Mouse (Mus musculus): ENCODE measurements around the gene Syn3. TPM values are rescaled to one million over a fixed set of nuclear protein-coding genes. Genes with fewer than 3 reads are reported as not detected.

The Syn3 gene
- polyA plus RNA-seq, 1 experiment from 2014 or later: 24.8 TPM

DNA sequence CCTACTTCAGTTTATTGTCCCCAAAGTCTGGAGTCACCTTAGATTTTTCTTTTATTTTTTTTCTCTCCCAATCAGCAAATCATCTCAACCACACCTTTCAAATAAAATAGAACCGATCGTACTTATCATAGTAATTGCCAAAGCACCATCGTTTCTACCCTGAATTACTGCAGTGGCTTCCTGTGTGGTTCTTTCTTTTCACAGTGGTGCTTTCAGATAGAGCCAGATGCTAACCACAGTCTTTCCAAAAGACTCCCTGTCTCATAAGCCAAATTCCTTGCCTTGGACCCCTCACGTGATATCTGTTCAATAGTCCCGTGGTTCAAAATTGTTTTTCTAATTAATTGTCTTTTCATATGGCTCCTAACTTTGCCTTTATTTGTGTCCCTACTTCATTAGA is 221.4 kb downstream of the Syn3 start:
- Histone ChIP-seq H3K27ac (ENCODE audit: low read length) (no peak overlapping the region), H3K27me3 (replicated peaks; ENCODE audit: control insufficient read depth, insufficient read depth, low read length) (no peaks in the 10 kb centered on the region), H3K4me1 (replicated peaks; ENCODE audit: control insufficient read depth, insufficient read depth, low read length) (no peaks in the 10 kb centered on the region), H3K9me3 (ENCODE audit: control insufficient read depth, low read length) (no peaks in the 10 kb centered on the region), H3K4me2 (ENCODE audit: low read length) (no peak overlapping the region), H3K4me3 (replicated peaks; ENCODE audit: low read length) (no peak overlapping the region), H3K9ac (replicated peaks; ENCODE audit: low read depth, low read length) (no peak overlapping the region), H3K36me3 (ENCODE audit: control insufficient read depth, insufficient read depth) (no peaks in the 10 kb centered on the region)
- no peak for ATAC-seq
- 84% methylated on average over 5 of the region's 5 CpGs for WGBS

DNA sequence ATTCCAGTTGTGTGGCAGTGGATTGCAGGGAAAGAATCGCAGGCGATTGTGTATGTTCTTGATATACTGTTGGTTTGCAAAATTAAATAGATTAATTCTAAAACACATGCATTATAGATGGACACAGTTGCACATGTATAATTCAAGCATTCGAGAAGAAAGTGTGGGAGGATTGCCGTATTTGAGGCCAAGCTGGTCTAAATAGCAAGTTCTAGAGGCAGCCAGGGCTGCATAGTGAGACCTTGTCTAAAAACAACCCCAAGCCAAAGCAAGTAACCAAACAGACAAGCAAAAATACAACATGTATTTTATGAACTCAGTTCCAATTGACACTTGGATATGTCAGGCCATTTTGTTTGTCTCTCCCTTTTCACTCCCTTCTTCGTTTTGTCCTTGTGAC is 223.1 kb downstream of the Syn3 start:
- H3K4me2 ChIP-seq (ENCODE audit: low read length): no peak overlapping the region
- H3K9me3 ChIP-seq (ENCODE audit: control insufficient read depth, low read length): no peaks in the 10 kb centered on the region
- no peak overlapping the region for H3K4me3 ChIP-seq (replicated peaks; ENCODE audit: low read length)
- no peak for ATAC-seq
- H3K9ac ChIP-seq (replicated peaks; ENCODE audit: low read depth, low read length): no peak overlapping the region
- H3K27me3 ChIP-seq (replicated peaks; ENCODE audit: control insufficient read depth, insufficient read depth, low read length): no peaks in the 10 kb centered on the region
- H3K4me1 ChIP-seq (replicated peaks; ENCODE audit: control insufficient read depth, insufficient read depth, low read length): no peaks in the 10 kb centered on the region
- no peak overlapping the region for H3K27ac ChIP-seq (ENCODE audit: low read length)
- H3K36me3 ChIP-seq (ENCODE audit: control insufficient read depth, insufficient read depth): no peaks in the 10 kb centered on the region
- WGBS: 89% methylated on average over 5 of the region's 5 CpGs

DNA sequence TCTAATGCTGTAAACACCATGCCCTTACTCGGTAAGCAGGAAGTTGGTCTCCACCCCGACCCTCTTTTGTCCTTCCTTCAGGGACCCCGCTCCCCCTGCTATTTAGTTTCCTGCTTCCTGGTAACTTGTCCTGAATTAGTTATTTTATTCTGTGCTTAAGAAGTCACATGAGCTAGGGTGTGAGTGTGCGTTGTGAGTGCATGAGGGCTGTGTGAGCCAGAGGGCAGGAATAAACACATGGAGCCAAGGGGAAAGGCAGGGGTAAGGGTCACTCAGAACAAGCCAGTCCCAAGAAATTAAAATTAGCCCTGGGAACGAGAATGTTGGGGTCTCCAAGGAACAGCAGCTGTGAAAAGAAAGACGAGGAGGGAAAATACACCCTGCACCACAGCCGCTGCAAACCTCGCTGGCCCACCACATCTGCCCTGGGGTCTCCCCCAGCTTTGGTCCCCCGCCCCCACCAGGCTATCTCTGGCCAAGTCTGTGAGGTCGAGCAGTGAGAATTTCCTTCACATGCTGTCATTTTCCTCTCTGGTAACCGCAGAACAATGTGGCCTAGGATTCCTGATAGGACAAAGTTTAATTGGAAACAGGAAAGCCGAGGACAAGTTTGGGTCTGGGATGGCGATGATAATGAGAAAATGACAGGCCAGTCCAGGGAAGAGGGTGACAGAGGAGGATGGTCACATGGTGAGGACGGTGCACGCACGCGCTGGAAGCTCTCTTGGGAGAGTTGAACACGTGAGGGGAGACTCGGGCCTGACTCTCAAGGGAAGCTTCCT is 225.1 kb downstream of the Syn3 start:
- Histone ChIP-seq H3K9ac (replicated peaks; ENCODE audit: low read depth, low read length) (no peak overlapping the region), H3K4me3 (replicated peaks; ENCODE audit: low read length) (no peak overlapping the region), H3K4me2 (ENCODE audit: low read length) (no peak overlapping the region), H3K36me3 (ENCODE audit: control insufficient read depth, insufficient read depth) (no peaks in the 10 kb centered on the region), H3K27ac (ENCODE audit: low read length) (no peak overlapping the region), H3K9me3 (ENCODE audit: control insufficient read depth, low read length) (no peaks in the 10 kb centered on the region), H3K27me3 (replicated peaks; ENCODE audit: control insufficient read depth, insufficient read depth, low read length) (no peaks in the 10 kb centered on the region), H3K4me1 (replicated peaks; ENCODE audit: control insufficient read depth, insufficient read depth, low read length) (no peaks in the 10 kb centered on the region)
- no peak for ATAC-seq
- 83% methylated on average over 19 of the region's 19 CpGs for WGBS

DNA sequence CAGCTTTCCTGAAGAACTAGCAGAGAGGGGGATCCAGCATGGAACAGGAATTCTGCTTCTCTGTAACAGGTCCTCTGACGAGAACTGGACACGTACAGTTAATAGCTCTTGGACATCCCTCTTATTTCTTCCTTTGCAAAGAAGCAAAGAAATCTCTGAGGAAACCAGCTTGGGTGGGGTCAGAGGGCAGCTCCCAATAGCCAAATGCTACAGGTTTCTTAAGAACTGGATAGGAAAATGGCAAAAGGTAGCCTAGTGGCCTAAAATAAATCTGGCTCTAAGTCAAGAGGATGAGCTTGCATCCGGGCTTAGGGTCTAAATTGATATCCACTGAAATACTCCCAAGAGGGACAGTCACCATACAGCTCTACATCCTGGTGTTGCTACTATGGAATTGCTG is 225.9 kb downstream of the Syn3 start:
- no peaks in the 10 kb centered on the region for H3K36me3 ChIP-seq (ENCODE audit: control insufficient read depth, insufficient read depth)
- no peak overlapping the region for H3K4me2 ChIP-seq (ENCODE audit: low read length)
- H3K4me1 ChIP-seq (replicated peaks; ENCODE audit: control insufficient read depth, insufficient read depth, low read length): no peaks in the 10 kb centered on the region
- no peak overlapping the region for H3K4me3 ChIP-seq (replicated peaks; ENCODE audit: low read length)
- ATAC-seq: no peak
- H3K27ac ChIP-seq (ENCODE audit: low read length): no peak overlapping the region
- no peak overlapping the region for H3K9ac ChIP-seq (replicated peaks; ENCODE audit: low read depth, low read length)
- WGBS: 85% methylated on average over 3 of the region's 3 CpGs
- no peaks in the 10 kb centered on the region for H3K27me3 ChIP-seq (replicated peaks; ENCODE audit: control insufficient read depth, insufficient read depth, low read length)
- H3K9me3 ChIP-seq (ENCODE audit: control insufficient read depth, low read length): no peaks in the 10 kb centered on the region

DNA sequence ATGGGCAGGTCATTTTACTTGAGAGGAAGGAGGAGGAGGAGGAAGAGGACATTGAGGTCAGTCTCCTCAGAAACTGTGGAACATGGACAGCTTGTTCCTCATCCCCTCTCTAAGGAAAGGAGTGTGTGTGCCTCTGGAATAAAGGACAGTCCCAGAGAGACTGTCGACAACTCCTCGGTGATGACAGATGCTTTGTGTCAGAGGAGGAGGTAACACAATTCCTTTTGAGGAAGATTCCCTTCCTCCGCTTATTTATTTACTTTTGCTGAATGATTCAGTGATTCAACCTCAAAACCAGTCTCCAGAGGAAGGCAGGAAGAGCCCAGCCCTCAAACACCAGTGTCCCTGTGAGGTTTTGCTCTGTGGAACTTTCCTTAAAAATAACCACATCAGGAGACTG is 228.4 kb downstream of the Syn3 start:
- H3K4me3 ChIP-seq (replicated peaks; ENCODE audit: low read length): no peak overlapping the region
- no peaks in the 10 kb centered on the region for H3K27me3 ChIP-seq (replicated peaks; ENCODE audit: control insufficient read depth, insufficient read depth, low read length)
- H3K4me1 ChIP-seq (replicated peaks; ENCODE audit: control insufficient read depth, insufficient read depth, low read length): no peaks in the 10 kb centered on the region
- H3K9ac ChIP-seq (replicated peaks; ENCODE audit: low read depth, low read length): no peak overlapping the region
- ATAC-seq: no peak
- no peak overlapping the region for H3K27ac ChIP-seq (ENCODE audit: low read length)
- no peak overlapping the region for H3K4me2 ChIP-seq (ENCODE audit: low read length)
- H3K9me3 ChIP-seq (ENCODE audit: control insufficient read depth, low read length): no peaks in the 10 kb centered on the region
- 93% methylated on average over 3 of the region's 3 CpGs for WGBS
- H3K36me3 ChIP-seq (ENCODE audit: control insufficient read depth, insufficient read depth): no peaks in the 10 kb centered on the region

DNA sequence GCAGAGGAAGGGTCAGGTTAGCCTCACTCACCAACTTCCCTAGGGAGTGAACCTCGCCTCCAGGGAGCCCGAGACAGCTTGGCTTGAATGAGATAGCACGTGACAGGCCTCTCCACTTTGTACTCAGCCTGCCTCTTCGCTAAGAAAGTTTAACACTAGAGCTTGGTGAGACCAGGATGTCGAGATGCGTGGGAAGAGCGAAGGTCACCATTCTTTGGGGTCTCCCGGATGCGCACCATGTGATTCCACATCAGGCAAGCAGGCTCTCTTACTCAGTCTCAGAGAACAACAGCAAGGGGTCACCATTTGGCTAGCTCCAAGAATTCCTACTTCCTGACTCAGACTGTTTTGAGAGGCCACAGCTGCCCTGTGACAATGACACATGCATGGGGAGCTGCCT is 234.1 kb downstream of the Syn3 start:
- ATAC-seq: no peak
- H3K4me1 ChIP-seq (replicated peaks; ENCODE audit: control insufficient read depth, insufficient read depth, low read length): no peaks in the 10 kb centered on the region
- no peaks in the 10 kb centered on the region for H3K27me3 ChIP-seq (replicated peaks; ENCODE audit: control insufficient read depth, insufficient read depth, low read length)
- H3K27ac ChIP-seq (ENCODE audit: low read length): no peak overlapping the region
- H3K4me3 ChIP-seq (replicated peaks; ENCODE audit: low read length): no peak overlapping the region
- WGBS: 88% methylated on average over 9 of the region's 9 CpGs
- peaks cover 2% of the 10 kb centered on the region; the same call in 1 of the 2 replicates for H3K9me3 ChIP-seq (ENCODE audit: control insufficient read depth, low read length)
- no peak overlapping the region for H3K4me2 ChIP-seq (ENCODE audit: low read length)
- H3K9ac ChIP-seq (replicated peaks; ENCODE audit: low read depth, low read length): no peak overlapping the region
- H3K36me3 ChIP-seq (ENCODE audit: control insufficient read depth, insufficient read depth): no peaks in the 10 kb centered on the region

DNA sequence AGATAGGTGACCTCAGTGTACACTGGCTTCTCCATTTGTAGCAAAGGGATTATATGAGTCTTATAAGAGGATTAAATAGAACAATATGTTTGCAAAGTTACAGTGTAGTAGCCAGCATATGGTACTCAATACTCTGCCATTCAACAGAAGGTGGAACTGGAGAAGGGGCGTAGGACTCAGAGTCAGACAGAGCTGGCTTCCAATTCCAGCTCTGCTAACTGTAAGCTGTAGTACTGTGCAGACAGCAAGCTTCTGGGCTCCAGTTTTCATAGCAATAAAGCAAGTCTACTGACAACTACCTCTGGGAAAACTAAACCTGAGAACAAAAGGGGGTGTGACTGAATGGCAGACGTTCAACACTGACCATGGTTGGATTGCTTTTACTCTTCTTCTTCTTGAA is 237.0 kb downstream of the Syn3 start:
- Histone ChIP-seq H3K4me3 (replicated peaks; ENCODE audit: low read length) (no peak overlapping the region), H3K9me3 (ENCODE audit: control insufficient read depth, low read length) (peaks cover 2% of the 10 kb centered on the region; the same call in 1 of the 2 replicates), H3K36me3 (ENCODE audit: control insufficient read depth, insufficient read depth) (no peaks in the 10 kb centered on the region), H3K9ac (replicated peaks; ENCODE audit: low read depth, low read length) (no peak overlapping the region), H3K27me3 (replicated peaks; ENCODE audit: control insufficient read depth, insufficient read depth, low read length) (no peaks in the 10 kb centered on the region), H3K4me1 (replicated peaks; ENCODE audit: control insufficient read depth, insufficient read depth, low read length) (no peaks in the 10 kb centered on the region), H3K4me2 (ENCODE audit: low read length) (no peak overlapping the region), H3K27ac (ENCODE audit: low read length) (no peak overlapping the region)
- WGBS: 73% methylated on average over 2 of the region's 2 CpGs
- ATAC-seq: no peak

DNA sequence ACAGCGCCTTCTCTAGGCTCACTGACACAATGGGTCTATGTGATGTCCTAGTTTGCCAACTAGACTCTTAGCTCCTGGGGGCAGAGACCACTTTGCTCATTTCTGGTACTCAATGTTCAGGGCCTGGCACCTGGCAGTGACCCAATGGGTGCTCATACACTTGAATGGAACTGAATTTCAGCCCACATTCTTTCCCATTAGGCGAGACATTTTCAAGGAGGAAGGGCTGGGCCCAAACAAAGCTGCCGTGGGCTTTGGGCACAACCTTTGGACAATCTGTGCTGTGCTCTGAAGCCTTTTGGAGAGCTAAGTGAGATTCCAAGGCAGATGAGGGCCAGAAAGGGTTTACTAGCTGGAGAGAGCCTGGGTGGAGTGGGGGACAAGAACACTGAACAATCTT is 239.7 kb downstream of the Syn3 start:
- 63% methylated on average over 3 of the region's 3 CpGs for WGBS
- ATAC-seq: no peak

DNA sequence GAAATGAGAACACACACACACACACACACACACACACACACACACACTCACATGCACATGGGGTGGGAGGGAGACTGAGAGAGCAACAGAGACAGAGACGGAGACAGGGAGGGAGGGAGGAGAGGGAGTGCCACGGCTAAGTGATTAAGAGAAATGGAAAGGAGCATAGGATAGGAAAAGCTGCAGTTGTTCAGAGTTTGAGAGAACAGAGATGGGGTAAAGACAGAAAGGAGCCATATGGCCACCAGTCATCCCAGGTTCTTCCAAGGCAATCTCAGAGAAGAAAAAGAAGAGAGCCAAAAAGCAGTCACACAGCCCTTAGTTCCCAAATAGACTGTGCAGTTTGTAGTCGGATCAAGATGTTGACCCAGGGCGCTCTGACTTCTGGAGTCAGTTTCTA is 240.7 kb downstream of the Syn3 start:
- Histone ChIP-seq H3K4me3 (replicated peaks; ENCODE audit: low read length) (no peak overlapping the region), H3K27ac (ENCODE audit: low read length) (no peak overlapping the region), H3K36me3 (ENCODE audit: control insufficient read depth, insufficient read depth) (no peaks in the 10 kb centered on the region), H3K4me1 (replicated peaks; ENCODE audit: control insufficient read depth, insufficient read depth, low read length) (peaks cover 4% of the 10 kb centered on the region), H3K27me3 (replicated peaks; ENCODE audit: control insufficient read depth, insufficient read depth, low read length) (no peaks in the 10 kb centered on the region), H3K9me3 (ENCODE audit: control insufficient read depth, low read length) (peaks cover 2% of the 10 kb centered on the region; the same call in 1 of the 2 replicates), H3K9ac (replicated peaks; ENCODE audit: low read depth, low read length) (no peak overlapping the region), H3K4me2 (ENCODE audit: low read length) (no peak overlapping the region)
- no peak for ATAC-seq
- 79% methylated on average over 4 of the region's 4 CpGs for WGBS

More for the DNA sequence above, 239.7 kb downstream of the Syn3 start:
- no peak overlapping the region for H3K4me3 ChIP-seq (replicated peaks; ENCODE audit: low read length)
- H3K9ac ChIP-seq (replicated peaks; ENCODE audit: low read depth, low read length): no peak overlapping the region
- H3K9me3 ChIP-seq (ENCODE audit: control insufficient read depth, low read length): peaks cover 2% of the 10 kb centered on the region; the same call in 1 of the 2 replicates
- H3K27me3 ChIP-seq (replicated peaks; ENCODE audit: control insufficient read depth, insufficient read depth, low read length): no peaks in the 10 kb centered on the region
- peaks cover 4% of the 10 kb centered on the region for H3K4me1 ChIP-seq (replicated peaks; ENCODE audit: control insufficient read depth, insufficient read depth, low read length)
- no peak overlapping the region for H3K4me2 ChIP-seq (ENCODE audit: low read length)
- H3K27ac ChIP-seq (ENCODE audit: low read length): no peak overlapping the region
- H3K36me3 ChIP-seq (ENCODE audit: control insufficient read depth, insufficient read depth): no peaks in the 10 kb centered on the region

DNA sequence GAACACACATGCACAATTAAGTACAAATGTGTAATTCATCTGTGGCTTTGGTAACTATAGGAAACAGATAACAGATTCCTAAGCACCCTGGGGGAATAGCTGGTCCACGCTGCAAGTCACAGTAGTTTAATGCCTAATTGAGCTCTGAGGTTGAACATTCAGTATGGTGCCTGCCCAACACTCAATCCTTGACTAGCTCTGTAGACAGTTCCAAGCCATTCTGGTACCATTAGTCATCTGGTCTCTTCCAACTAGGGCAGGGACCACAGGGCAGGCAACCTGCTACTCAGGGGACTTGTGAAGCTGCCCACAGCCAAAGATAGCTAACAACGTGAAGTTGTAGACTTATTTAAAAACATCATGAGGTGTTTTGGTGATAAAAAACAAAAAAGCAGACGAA is 241.7 kb downstream of the Syn3 start:
- ATAC-seq: no peak
- no peaks in the 10 kb centered on the region for H3K36me3 ChIP-seq (ENCODE audit: control insufficient read depth, insufficient read depth)
- no peak overlapping the region for H3K4me2 ChIP-seq (ENCODE audit: low read length)
- peaks cover 4% of the 10 kb centered on the region for H3K4me1 ChIP-seq (replicated peaks; ENCODE audit: control insufficient read depth, insufficient read depth, low read length)
- no peak overlapping the region for H3K9ac ChIP-seq (replicated peaks; ENCODE audit: low read depth, low read length)
- H3K9me3 ChIP-seq (ENCODE audit: control insufficient read depth, low read length): peaks cover 2% of the 10 kb centered on the region; the same call in 1 of the 2 replicates
- no peak overlapping the region for H3K27ac ChIP-seq (ENCODE audit: low read length)
- H3K4me3 ChIP-seq (replicated peaks; ENCODE audit: low read length): no peak overlapping the region
- no peaks in the 10 kb centered on the region for H3K27me3 ChIP-seq (replicated peaks; ENCODE audit: control insufficient read depth, insufficient read depth, low read length)
- WGBS: 79% methylated on average over 3 of the region's 3 CpGs

All from forebrain, embryonic 16.5 days (tissue).